Mouse (Mus musculus): ENCODE measurements around the gene Olfr49.

Gene Olfr49

DNA sequence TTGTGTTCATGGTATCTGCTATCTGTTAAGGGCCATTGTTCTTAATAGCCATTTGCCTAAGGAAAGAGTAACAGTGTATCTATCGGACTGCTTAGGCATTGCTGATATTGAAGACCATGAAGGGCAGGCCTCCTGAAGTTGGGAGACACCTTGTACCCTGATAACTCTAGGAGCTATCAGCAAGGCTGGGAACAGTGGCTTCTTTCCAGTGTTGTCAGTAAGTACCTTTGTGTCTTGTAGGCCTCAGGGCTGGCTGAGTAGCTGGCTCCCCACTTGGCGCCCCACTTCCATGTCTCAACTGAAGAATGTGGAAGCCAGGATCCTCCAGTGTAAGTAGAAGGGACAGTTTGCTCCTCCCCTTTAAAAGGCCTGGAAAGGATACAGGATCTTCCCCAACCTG lies 23.4 kb downstream of the Olfr49 start:
- DNase-seq (ENCODE audit: low read depth) = no peak

DNA sequence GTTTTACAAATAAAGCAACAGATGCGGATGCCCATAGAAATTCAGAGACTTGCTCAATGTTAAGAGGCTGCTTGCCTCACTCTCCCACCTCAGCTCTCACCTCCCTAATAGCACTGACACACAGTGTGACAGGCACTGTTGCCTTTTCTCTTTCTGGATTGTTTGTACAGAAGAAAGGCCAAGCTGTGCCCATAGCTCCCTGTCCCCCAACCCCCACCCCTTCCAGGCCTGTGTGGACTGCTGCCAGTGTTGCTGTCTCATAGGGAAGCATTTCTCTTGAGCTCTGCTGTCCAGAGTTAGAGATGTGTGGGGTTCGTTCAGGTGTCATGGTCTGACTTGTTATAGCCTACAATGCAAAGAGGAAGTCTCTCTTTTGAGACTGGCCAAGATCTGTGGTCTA lies 24.5 kb downstream of the Olfr49 start:
- DNase-seq (ENCODE audit: low read depth) = no peak

DNA sequence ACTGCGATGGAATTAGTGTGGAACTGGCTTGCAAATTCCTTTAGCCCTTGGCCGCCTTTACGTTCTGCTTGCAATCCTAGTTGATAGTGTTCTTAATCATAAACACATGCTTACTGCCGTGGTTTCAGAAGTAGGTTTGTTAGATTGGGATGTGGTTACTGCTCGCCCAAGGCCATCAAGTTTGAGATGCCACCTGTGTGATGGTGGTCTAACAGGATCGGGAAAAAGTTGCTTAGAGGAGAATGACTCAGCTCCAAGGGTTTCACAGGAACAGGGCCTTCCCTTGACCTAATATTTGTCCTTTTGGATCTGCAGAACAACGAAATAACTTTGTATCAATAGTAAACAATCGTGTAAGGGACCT lies 25.0 kb downstream of the Olfr49 start:
- no peak for DNase-seq (ENCODE audit: low read depth)

DNA sequence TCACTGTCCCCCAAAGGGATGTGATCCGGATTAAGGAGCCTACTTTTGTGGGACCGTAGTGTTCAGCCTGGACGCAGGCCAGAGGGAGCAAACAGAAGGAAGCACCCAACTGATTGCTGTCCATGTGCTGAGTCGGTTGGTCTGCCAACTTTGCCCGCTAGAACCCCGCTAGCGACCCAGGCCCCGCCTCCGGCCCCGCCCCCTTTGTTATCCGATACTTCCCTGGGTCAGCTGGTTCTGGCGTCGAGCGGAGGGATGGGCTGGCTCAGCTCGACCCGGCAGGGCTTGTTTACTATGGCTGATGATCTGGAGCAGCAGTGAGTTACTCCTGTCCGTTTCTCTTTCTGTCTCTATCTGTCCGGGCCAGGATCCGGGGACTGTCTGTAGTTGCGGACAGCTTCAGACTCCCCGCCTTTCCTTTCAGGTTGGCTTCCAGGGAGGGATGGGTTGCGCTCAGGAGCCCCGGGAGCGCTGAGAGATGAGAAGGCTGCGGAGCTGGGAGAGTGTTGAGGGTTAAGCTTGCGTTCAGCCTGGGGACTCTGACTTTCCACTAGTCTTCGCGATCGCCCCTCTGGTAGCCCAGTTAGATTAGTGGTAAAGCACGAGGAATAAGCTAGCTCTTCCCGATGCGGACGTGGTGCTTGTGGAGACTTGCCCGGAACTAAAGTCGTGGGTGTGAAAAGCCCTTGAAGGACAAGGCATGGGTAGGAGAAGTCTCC lies 25.6 kb downstream of the Olfr49 start:
- DNase-seq (ENCODE audit: low read depth) = peak; percentile 85

- DNase-seq (ENCODE audit: low read depth) = no peak
Measured at GRCm38 (mm10) chr14:54258131-54258670, 26.5 kb downstream of the Olfr49 start.

DNA sequence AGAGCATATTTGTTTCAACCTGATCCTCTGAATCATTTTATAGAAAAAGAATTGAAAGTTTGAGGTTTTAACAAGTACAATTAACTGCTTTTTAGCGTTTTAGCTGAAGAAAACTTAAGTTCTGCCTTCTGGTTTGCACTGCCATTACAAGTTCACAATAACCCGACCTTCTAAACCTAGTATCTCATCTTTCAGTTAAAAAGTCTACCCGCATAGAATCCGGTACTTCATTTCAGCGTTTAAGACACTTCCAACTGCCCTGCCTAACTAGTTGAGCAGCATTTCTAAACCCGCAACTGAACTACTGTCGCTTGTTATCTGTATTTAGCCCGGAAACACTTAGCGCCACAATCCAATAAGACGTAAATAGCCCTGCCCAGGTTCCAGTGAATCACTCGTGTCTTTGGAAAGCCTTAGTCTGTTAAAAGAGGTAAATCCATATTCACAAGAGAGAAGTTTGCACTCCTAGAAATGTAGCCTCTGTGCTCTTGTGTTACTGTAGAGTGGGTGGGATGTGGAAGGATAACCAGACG lies 30.0 kb downstream of the Olfr49 start:
- no peak for DNase-seq (ENCODE audit: low read depth)

- DNase-seq (ENCODE audit: low read depth) = peak; percentile 94
Measured at GRCm38 (mm10) chr14:54253741-54254291, 30.9 kb downstream of the Olfr49 start, which contains the start of the genes Dad1 and Abhd4. TSS of gene Dad1 (minus strand) at chr14:54254104. TSS of gene Abhd4 (plus strand) at chr14:54254188.

DNA sequence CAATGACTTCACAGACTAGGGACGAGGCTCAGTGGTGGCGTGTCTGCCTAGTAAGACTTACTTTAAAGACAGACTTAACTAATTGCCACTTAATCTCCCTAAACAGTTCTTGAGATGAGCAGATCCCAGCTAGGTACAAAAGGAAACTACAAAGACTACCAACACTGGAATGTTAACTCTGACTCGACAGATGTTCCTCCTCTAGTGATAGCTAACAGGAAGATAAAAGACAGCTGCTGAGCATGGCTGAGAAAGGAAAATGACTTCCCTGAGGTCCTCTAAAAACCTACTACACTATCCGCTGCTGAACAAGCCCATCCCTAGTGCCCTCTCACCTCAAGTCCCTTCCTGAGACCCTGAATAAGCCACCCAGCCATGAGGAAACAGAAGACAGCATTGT lies 34.6 kb downstream of the Olfr49 start:
- no peak for DNase-seq (ENCODE audit: low read depth)

DNA sequence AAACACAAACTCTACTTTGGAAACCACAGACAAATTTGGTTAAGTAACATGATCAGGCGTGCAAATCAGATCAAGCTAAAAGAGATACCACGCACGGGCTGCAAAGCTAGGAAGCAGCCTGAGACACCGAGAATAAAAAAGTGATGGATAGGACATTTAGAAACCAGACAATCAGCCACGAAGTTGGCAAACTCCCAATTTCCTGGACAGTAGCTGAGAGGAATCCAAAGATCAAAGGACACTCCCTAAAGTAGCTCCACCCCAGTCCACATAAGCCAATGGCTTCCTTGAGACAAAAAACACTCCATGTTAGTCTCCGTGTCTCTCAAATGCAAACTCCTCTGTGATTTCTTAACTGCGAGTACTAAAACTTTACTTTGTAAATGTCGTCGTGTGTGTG lies 35.4 kb downstream of the Olfr49 start:
- DNase-seq (ENCODE audit: low read depth) = no peak

- no peak for DNase-seq (ENCODE audit: low read depth)
Measured at GRCm38 (mm10) chr14:54246232-54246631, 38.5 kb downstream of the Olfr49 start.

- DNase-seq (ENCODE audit: low read depth) = no peak
Measured at GRCm38 (mm10) chr14:54244183-54244582, 40.6 kb downstream of the Olfr49 start.

DNA sequence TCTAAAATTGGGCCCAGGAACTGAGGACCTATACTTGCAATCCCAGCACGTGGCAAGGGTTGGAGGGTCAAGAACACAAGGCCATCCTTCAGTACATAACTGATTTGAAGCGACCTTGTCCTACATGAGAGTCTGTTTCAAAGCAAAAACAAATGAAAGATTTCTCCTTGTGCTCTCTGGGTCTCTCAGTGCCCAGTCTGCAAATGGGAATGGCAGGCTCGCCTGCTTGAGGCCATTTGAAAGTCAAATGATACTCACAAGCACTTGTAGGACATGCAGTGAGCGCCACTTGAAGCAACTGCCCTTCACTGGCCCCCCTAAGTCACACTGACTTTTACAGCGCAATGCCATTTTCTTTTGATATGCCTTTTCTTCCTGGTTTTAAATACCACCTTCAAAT lies 44.2 kb downstream of the Olfr49 start:
- no peak for DNase-seq (ENCODE audit: low read depth)

- DNase-seq (ENCODE audit: low read depth) = peak; percentile 67
Measured at GRCm38 (mm10) chr14:54239002-54239736, 45.6 kb downstream of the Olfr49 start.

DNA sequence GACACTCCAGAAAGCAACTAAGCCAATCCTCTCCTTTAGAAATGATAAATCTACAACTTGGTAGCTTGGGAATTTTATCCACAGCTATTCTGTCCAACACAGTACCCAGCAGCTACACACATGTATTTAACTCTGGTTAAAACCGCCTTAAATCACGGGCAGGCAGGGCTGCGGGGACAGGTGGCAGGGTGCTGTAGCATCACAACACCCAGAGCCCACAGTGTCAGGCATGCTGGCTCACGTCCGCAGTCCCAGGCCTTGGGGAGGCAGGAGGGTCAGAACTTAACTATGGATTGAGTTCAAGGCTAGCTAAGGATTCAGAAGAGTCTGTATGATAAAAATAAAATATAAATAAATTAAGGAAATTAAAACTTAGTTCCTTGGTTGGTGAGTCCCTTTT lies 47.9 kb downstream of the Olfr49 start:
- no peak for DNase-seq (ENCODE audit: low read depth)

DNA sequence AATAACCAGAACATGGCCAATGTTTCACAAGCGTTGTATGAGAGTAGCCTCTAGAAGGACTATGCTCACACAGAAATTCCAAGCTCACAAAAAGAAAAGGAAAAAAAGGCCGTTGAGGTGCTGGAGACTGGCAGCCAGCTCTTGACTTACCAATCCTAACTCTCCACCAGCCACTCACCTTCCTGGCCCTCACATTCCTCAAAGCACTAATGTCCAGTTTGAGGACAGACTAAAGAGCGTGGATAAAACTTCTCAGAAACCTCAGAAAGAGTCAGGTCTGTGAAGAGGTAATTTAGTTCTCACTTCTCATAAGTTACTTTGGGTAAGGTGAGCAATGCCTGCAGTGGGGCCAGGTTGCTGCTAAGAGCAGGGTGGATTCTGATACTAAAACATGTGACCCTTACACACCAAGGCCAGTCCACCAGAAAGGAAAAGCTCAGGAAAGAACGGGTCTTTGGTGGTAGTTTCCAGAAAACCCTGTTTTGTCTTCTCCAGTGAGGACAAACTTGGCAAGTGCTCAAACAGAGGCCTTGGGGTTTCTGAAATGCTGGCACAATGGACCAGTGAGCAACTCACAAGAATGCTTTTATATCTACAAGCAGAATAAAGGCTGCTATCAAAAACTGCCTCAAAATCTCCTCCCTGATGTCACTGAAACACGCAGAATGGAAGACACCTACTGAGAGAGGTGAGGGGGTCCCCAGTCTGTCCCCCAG lies 48.8 kb downstream of the Olfr49 start:
- DNase-seq (ENCODE audit: low read depth) = no peak

- no peak for DNase-seq (ENCODE audit: low read depth)
Measured at GRCm38 (mm10) chr14:54234231-54235040, 50.3 kb downstream of the Olfr49 start.

GRCm38 (mm10) chr14:54233559-54234143 lies 51.1 kb downstream of the Olfr49 start:
- DNase-seq (ENCODE audit: low read depth) = no peak

GRCm38 (mm10) chr14:54232811-54233558 lies 51.8 kb downstream of the Olfr49 start:
- DNase-seq (ENCODE audit: low read depth) = no peak

GRCm38 (mm10) chr14:54232143-54232542 lies 52.6 kb downstream of the Olfr49 start:
- no peak for DNase-seq (ENCODE audit: low read depth)
